Mouse (Mus musculus) erythroblast, embryonic 14.5 days (primary cell): ENCODE results near the gene Slc16a11.

Experiments used
- GATA1 ChIP-seq: IDR thresholded peaks from 2 replicates; pipeline ENCODE4 v1.6.1; 2012; ENCODE audit warnings: low read length, inconsistent platforms, mixed read lengths
- TAL1 ChIP-seq: IDR thresholded peaks from 3 replicates; pipeline ENCODE4 v1.6.1; 2012; ENCODE audit warnings: low read length, inconsistent platforms, mixed read lengths

GRCm38 (mm10) chr11:70234497-70234896 lies 21.9 kb downstream of the Slc16a11 start:
- TF ChIP-seq TAL1 (no peak), GATA1 (no peak)
